Mouse (Mus musculus): Measurements from ENCODE around the gene Leng1. TPM values are rescaled to one million over a fixed set of nuclear protein-coding genes. Genes with fewer than 3 reads are reported as not detected.

Leng1 gene
- polyA plus RNA-seq, 1 experiment, result 10.4 TPM

DNA sequence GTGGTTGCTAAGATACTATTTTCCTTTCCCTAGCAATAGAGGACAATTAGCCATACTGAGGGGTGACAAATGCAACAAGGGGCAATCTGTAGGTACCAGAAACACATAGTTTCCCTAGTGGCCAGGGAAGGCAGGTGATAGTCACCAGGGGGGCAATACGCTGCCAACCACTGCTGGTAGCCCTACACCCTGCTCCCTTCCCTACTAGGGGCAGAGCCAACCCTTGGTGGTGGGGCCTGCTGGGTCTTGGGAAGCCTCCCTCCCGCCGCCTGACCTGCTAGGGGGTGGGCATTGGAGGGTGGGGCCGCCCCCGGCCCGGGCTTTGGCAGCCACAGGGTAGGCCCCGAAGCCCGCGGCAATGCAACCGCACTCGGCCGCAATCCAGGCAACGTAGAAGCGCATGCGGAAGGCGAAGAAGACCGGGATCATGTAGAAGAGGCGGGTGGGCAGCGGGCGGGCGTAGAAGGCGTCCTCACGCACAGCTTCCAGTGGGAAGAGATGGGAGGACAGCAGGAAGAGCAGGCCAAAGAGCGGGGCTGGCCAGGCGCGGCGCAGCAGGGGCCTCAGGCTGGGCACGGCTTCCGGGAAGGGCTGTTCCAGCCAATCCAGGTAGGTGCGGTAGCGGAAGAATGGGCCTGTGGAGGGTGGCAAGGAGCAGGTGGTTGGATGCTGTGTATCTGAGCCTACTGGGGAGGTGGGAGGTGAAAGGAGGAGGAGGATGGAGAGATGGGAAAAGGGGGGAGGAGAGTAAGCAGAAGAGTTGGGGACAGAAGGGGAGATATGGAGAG lies 20.0 kb upstream of the Leng1 start:
- no peaks in the 10 kb centered on the region for H3K27me3 ChIP-seq (ENCODE audit: control insufficient read depth, insufficient read depth, insufficient read length)
- peaks cover 1% of the 10 kb centered on the region for H3K79me3 ChIP-seq (ENCODE audit: low read depth)
- H3K4me3 ChIP-seq (ENCODE audit: insufficient read depth, poor library complexity, severe bottlenecking), result no peak overlapping the region
- H3ac ChIP-seq (ENCODE audit: control insufficient read depth, insufficient read length, low read depth), result no peak overlapping the region
- H3K79me2 ChIP-seq (ENCODE audit: control insufficient read depth, insufficient read depth), result peaks cover 3% of the 10 kb centered on the region
- peaks cover 9% of the 10 kb centered on the region for H3K36me3 ChIP-seq (ENCODE audit: control insufficient read depth, insufficient read depth)
- TF ChIP-seq MAX (IDR thresholded peaks at IDR 0.05) (no peak), MYOD1 (IDR thresholded peaks at IDR 0.05; ENCODE audit: control insufficient read depth, insufficient read length, low read depth) (no peak)

DNA sequence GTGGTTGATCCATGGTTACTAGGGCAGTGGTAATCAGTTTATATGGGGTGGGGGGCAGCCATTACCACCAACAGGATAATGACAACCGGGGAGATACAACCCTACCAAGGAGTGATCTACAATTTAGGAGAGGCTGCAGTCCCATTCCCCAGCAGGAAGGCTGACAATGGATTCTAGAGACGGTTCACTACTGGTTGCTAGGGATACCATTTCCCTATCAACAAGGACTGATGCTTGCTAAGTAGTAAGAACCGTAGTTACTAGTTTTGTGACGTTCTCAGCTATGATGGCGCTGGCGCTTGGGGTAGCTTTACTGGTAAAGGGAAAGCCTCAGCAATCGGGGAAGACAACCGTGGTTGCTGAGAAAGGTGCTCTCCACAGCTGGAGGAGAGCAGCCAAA lies 19.1 kb upstream of the Leng1 start:
- Histone ChIP-seq H3K4me3 (ENCODE audit: insufficient read depth, poor library complexity, severe bottlenecking) (no peak overlapping the region), H3K79me2 (ENCODE audit: control insufficient read depth, insufficient read depth) (no peaks in the 10 kb centered on the region), H3K27me3 (ENCODE audit: control insufficient read depth, insufficient read depth, insufficient read length) (no peaks in the 10 kb centered on the region), H3K79me3 (ENCODE audit: low read depth) (no peaks in the 10 kb centered on the region), H3K36me3 (ENCODE audit: control insufficient read depth, insufficient read depth) (peaks cover 4% of the 10 kb centered on the region), H3ac (ENCODE audit: control insufficient read depth, insufficient read length, low read depth) (no peak overlapping the region)
- TF ChIP-seq USF1 (IDR thresholded peaks at IDR 0.05; ENCODE audit: low read depth) (no peak), MYOD1 (IDR thresholded peaks at IDR 0.05; ENCODE audit: control insufficient read depth, insufficient read length, low read depth) (no peak), MYOG (IDR thresholded peaks at IDR 0.05; ENCODE audit: control insufficient read depth, extremely low read depth, insufficient read length) (no peak), CEBPB (IDR thresholded peaks at IDR 0.05; ENCODE audit: low read depth) (no peak), CTCF (IDR thresholded peaks at IDR 0.05; ENCODE audit: control insufficient read depth, insufficient read depth, insufficient read length) (no peak), MAX (IDR thresholded peaks at IDR 0.05) (no peak), FOSL1 (IDR thresholded peaks at IDR 0.05; ENCODE audit: insufficient read depth, low read length, poor library complexity, severe bottlenecking) (no peak)

- Histone ChIP-seq H3K4me3 (ENCODE audit: insufficient read depth, poor library complexity, severe bottlenecking) (no peak overlapping the region), H3K79me3 (ENCODE audit: low read depth) (no peaks in the 10 kb centered on the region), H3K36me3 (ENCODE audit: control insufficient read depth, insufficient read depth) (peaks cover 4% of the 10 kb centered on the region), H3K27me3 (ENCODE audit: control insufficient read depth, insufficient read depth, insufficient read length) (no peaks in the 10 kb centered on the region), H3K79me2 (ENCODE audit: control insufficient read depth, insufficient read depth) (no peaks in the 10 kb centered on the region), H3ac (ENCODE audit: control insufficient read depth, insufficient read length, low read depth) (no peak overlapping the region)
- TF ChIP-seq MYOG (IDR thresholded peaks at IDR 0.05; ENCODE audit: control insufficient read depth, extremely low read depth, insufficient read length), result no peak
- no peak for TF ChIP-seq FOSL1 (IDR thresholded peaks at IDR 0.05; ENCODE audit: insufficient read depth, low read length, poor library complexity, severe bottlenecking)
- no peak for TF ChIP-seq MYOD1 (IDR thresholded peaks at IDR 0.05; ENCODE audit: control insufficient read depth, insufficient read length, low read depth)
- TF ChIP-seq CEBPB (IDR thresholded peaks at IDR 0.05; ENCODE audit: low read depth), result no peak
- no peak for TF ChIP-seq CTCF (IDR thresholded peaks at IDR 0.05; ENCODE audit: control insufficient read depth, insufficient read depth, insufficient read length)
- TF ChIP-seq USF1 (IDR thresholded peaks at IDR 0.05; ENCODE audit: low read depth), result no peak
- TF ChIP-seq MAX (IDR thresholded peaks at IDR 0.05), result no peak
These were observed 18.4 kb upstream of the Leng1 start for GRCm38 (mm10) chr7:3683908-3684550.

DNA sequence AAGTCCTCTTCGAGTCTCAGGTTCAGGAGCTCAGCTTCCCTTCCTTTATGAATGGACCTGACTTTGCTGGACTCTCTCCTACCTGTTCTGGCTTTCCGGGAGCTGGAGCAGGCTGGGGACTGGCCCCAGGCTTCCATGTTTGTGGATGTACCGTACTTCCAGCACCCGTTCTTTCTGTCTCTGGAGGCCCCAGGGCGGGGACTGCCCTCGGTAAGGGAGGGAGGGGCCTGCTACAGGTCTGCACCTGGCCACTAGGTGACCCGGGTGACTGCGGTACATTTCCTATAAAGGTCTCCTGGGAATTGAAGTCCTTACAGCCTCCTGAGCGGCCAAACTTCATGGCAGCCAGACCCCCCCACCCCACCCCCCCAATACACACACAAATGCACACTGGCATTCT lies 11.7 kb upstream of the Leng1 start, which contains the start of gene Tmc4:
Gene Tmc4, minus strand, starts transcription at position 212 of the 400 bp plus-strand sequence.
- Histone ChIP-seq H3K4me3 (ENCODE audit: insufficient read depth, poor library complexity, severe bottlenecking) (no peak within 1 kb of the TSS), H3K79me3 (ENCODE audit: low read depth) (no peaks in the 10 kb centered on the region), H3ac (ENCODE audit: control insufficient read depth, insufficient read length, low read depth) (no peak within 1 kb of the TSS), H3K79me2 (ENCODE audit: control insufficient read depth, insufficient read depth) (no peaks in the 10 kb centered on the region), H3K36me3 (ENCODE audit: control insufficient read depth, insufficient read depth) (no peaks in the 10 kb centered on the region), H3K27me3 (ENCODE audit: control insufficient read depth, insufficient read depth, insufficient read length) (no peaks in the 10 kb centered on the region)
- TF ChIP-seq CTCF (IDR thresholded peaks at IDR 0.05; ENCODE audit: control insufficient read depth, insufficient read depth, insufficient read length), result no peak
- no peak for TF ChIP-seq MAX (IDR thresholded peaks at IDR 0.05)
- TF ChIP-seq CEBPB (IDR thresholded peaks at IDR 0.05; ENCODE audit: low read depth), result no peak
- no peak for TF ChIP-seq USF1 (IDR thresholded peaks at IDR 0.05; ENCODE audit: low read depth)
- no peak for TF ChIP-seq MYOD1 (IDR thresholded peaks at IDR 0.05; ENCODE audit: control insufficient read depth, insufficient read length, low read depth)
- TF ChIP-seq MYOG (IDR thresholded peaks at IDR 0.05; ENCODE audit: control insufficient read depth, extremely low read depth, insufficient read length), result no peak
- no peak for TF ChIP-seq FOSL1 (IDR thresholded peaks at IDR 0.05; ENCODE audit: insufficient read depth, low read length, poor library complexity, severe bottlenecking)

GRCm38 (mm10) chr7:3676371-3676770 lies 10.7 kb upstream of the Leng1 start:
- Histone ChIP-seq H3K4me3 (ENCODE audit: insufficient read depth, poor library complexity, severe bottlenecking) (no peak overlapping the region), H3ac (ENCODE audit: control insufficient read depth, insufficient read length, low read depth) (no peak overlapping the region), H3K27me3 (ENCODE audit: control insufficient read depth, insufficient read depth, insufficient read length) (no peaks in the 10 kb centered on the region)

More at GRCm38 (mm10) chr7:3676371-3676770, 10.7 kb upstream of the Leng1 start:
- no peaks in the 10 kb centered on the region for H3K36me3 ChIP-seq (ENCODE audit: control insufficient read depth, insufficient read depth)
- H3K79me3 ChIP-seq (ENCODE audit: low read depth), result no peaks in the 10 kb centered on the region
- no peaks in the 10 kb centered on the region for H3K79me2 ChIP-seq (ENCODE audit: control insufficient read depth, insufficient read depth)
- TF ChIP-seq CEBPB (IDR thresholded peaks at IDR 0.05; ENCODE audit: low read depth) (no peak), FOSL1 (IDR thresholded peaks at IDR 0.05; ENCODE audit: insufficient read depth, low read length, poor library complexity, severe bottlenecking) (no peak), USF1 (IDR thresholded peaks at IDR 0.05; ENCODE audit: low read depth) (no peak), MYOG (IDR thresholded peaks at IDR 0.05; ENCODE audit: control insufficient read depth, extremely low read depth, insufficient read length) (no peak), MYOD1 (IDR thresholded peaks at IDR 0.05; ENCODE audit: control insufficient read depth, insufficient read length, low read depth) (no peak), MAX (IDR thresholded peaks at IDR 0.05) (no peak)

Data from C2C12 (cell line).